Mouse (Mus musculus): Measurements from ENCODE around the gene Yae1d1. TPM values are rescaled to one million over a fixed set of nuclear protein-coding genes. Genes with fewer than 3 reads are reported as not detected.

The Yae1d1 gene
- total RNA-seq, 2 experiments from 2014 or later = 23.2 to 24.0 TPM

Other genes with a start within 250 kb of the Yae1d1 start
- gene Cdk13, start 188.3 kb downstream of the Yae1d1 start, total RNA-seq (2021) = 10 to 100 TPM; 57.3 to 58.8 TPM
- 10 to 100 TPM; 63.4 to 64.5 TPM for gene Rala, start 49.1 kb downstream of the Yae1d1 start, total RNA-seq (2021)

Measured in layer of hippocampus, postnatal 36 days (tissue).